ENCODE assay signal across 17 mouse cellular contexts in the genomic region with DNA sequence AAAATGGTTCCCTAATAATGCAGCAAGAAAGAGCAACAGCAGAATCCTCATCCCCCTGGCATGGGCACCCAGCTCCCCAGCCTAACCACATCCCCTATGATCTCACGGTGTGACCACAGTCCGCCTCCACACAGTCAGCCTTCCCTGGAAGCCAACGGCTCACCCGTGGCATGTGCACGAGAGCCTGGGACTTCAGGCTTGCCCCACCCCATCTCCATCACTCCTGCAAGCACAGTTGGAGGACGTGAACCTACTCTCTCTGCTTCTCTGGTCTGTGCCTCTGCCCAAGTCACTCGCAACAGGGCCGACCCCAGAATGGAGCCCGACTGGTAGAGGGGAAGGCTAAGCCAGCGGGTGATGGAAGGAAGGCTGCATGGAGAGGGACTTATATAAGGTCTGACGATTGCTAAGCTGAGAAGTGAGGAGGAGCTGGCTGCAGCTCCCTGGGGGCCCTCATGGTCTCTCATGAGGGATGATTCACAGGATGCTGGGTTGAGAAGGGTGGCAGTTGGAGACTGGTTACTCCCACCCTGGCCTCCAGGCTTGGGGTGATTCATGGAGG. TPM values are rescaled to one million over a fixed set of nuclear protein-coding genes. Genes with fewer than 3 reads are reported as not detected.
DNase-seq lines count a peak whose midpoint lies in the region; ATAC-seq and TF ChIP-seq lines count a peak whose summit lies in the region.
"Had no signal": no experiment of that assay in that cellular context is flagged by ENCODE, and none has a peak within 500 bp of the region (broad histone marks: within the 10 kb centered on the region; RNA-seq: fewer than 3 reads in every experiment).

No protein-coding gene starts in this region.

- H3K36me3 ChIP-seq in forebrain, embryonic 13.5 days (ENCODE audit: poor library complexity, severe bottlenecking) = peaks cover 26% of the 10 kb centered on the region; the same call in 1 of the 2 replicates
- H3K36me3 ChIP-seq: forebrain, embryonic 15.5 days had no signal

- no peak for ATAC-seq in forebrain, embryonic 13.5 days
- ATAC-seq: CD4-positive, CD25-positive, alpha-beta regulatory T cell, adult 4 months; forebrain, embryonic 15.5 days had no signal

- no peaks in the 10 kb centered on the region for H3K9me3 ChIP-seq in forebrain, embryonic 13.5 days (replicated peaks)
- H3K9me3 ChIP-seq: embryonic facial prominence, embryonic 12.5 days; forebrain, embryonic 15.5 days; heart, embryonic 12.5 days; hindbrain, embryonic 12.5 days had no signal

- intact Hi-C loops in gastrocnemius, postnatal 14 days (cut with DNase I; ENCODE audit: low total_unique reads) = no loop called here

- TF ChIP-seq POLR2A in cortical plate, adult 2 months (IDR thresholded peaks at IDR 0.05; ENCODE audit: extremely low read depth, insufficient read depth, low read length) = no peak
- TF ChIP-seq POLR2A in olfactory bulb, adult 2 months (IDR thresholded peaks at IDR 0.05; ENCODE audit: insufficient read depth, low read depth, low read length) = no peak

- 43% methylated on average over 11 of the region's 11 CpGs for WGBS in olfactory bulb, adult 2 months
- 89% methylated on average over 11 of the region's 11 CpGs for WGBS in forebrain, embryonic 13.5 days

- H3K4me2 ChIP-seq in forebrain, embryonic 13.5 days = no peak overlapping the region
- H3K4me2 ChIP-seq: embryonic facial prominence, embryonic 12.5 days; forebrain, embryonic 15.5 days; heart, embryonic 12.5 days; hindbrain, embryonic 12.5 days had no signal

- H3K27ac ChIP-seq in cortical plate, adult 2 months (ENCODE audit: insufficient read depth, low read length) = peak overlapping the region; percentile 44
- H3K27ac ChIP-seq in olfactory bulb, adult 2 months (ENCODE audit: insufficient read depth, low read depth, low read length) = peak overlapping the region; percentile 87
- H3K27ac ChIP-seq in forebrain, embryonic 13.5 days = no peak overlapping the region
- H3K27ac ChIP-seq: forebrain, embryonic 15.5 days; hindbrain, embryonic 12.5 days had no signal

- H3K9ac ChIP-seq in forebrain, embryonic 13.5 days = no peak overlapping the region
- H3K9ac ChIP-seq: embryonic facial prominence, embryonic 12.5 days; forebrain, embryonic 15.5 days; hindbrain, embryonic 12.5 days had no signal

- peak; percentile 32 for DNase-seq in gastrocnemius, postnatal 14 days
- no peak for DNase-seq in gastrocnemius, adult 8-10 months (ENCODE audit: low spot score in 2 of 2)
- DNase-seq in thymus, postnatal 0 days (ENCODE audit: low spot score) = peak; percentile 26
- no peak for DNase-seq in thymus, postnatal 36 days
- no peak for DNase-seq in adrenal gland, postnatal 36 days
- DNase-seq: adrenal gland, postnatal 25 days; cerebellum, adult 2 months; liver; midbrain, embryonic 14.5 days had no signal

- no peak overlapping the region for H3K4me3 ChIP-seq in cortical plate, adult 2 months (ENCODE audit: insufficient read depth, low read length)
- no peak overlapping the region for H3K4me3 ChIP-seq in olfactory bulb, adult 2 months (ENCODE audit: insufficient read depth, low read depth, low read length)
- H3K4me3 ChIP-seq in forebrain, embryonic 13.5 days = no peak overlapping the region
- H3K4me3 ChIP-seq: embryonic facial prominence, embryonic 12.5 days; forebrain, embryonic 15.5 days; heart, embryonic 12.5 days; hindbrain, embryonic 12.5 days had no signal

- H3K27me3 ChIP-seq in forebrain, embryonic 13.5 days = no peaks in the 10 kb centered on the region
- H3K27me3 ChIP-seq: embryonic facial prominence, embryonic 12.5 days; forebrain, embryonic 15.5 days; heart, embryonic 12.5 days; hindbrain, embryonic 12.5 days had no signal

- no peak for TF ChIP-seq CTCF in cortical plate, adult 2 months (IDR thresholded peaks at IDR 0.05; ENCODE audit: extremely low read depth, insufficient read depth, low read length)
- TF ChIP-seq CTCF in olfactory bulb, adult 2 months (IDR thresholded peaks at IDR 0.05; ENCODE audit: insufficient read depth, low read depth, low read length) = no peak

- peaks cover 2% of the 10 kb centered on the region for H3K4me1 ChIP-seq in cortical plate, adult 2 months (ENCODE audit: control insufficient read depth, insufficient read depth, low read length)
- peaks cover 53% of the 10 kb centered on the region for H3K4me1 ChIP-seq in olfactory bulb, adult 2 months (ENCODE audit: control insufficient read depth, insufficient read depth, low read length)
- peaks cover 32% of the 10 kb centered on the region for H3K4me1 ChIP-seq in forebrain, embryonic 13.5 days

RNA-seq across cellular contexts. Expression of gene Angptl2, which starts 5.6 kb away (rescaled TPM):
- 100 to 1,000 TPM; 121 to 163 TPM for total RNA-seq in gastrocnemius, postnatal 14 days (2021)
- total RNA-seq in gastrocnemius, adult 8-10 months (2022) = 10 to 100 TPM; 21.1 to 32.8 (median 26.5) TPM
- polyA plus RNA-seq in thymus, postnatal 0 days (2015; fragmentation: Nextera tagmentation; extraction: Ambion mirVana) = 29.8 and 34.7 TPM in 2 replicates
- polyA plus RNA-seq in cortical plate, adult 2 months (2012; rRNA removed) = 4.9 and 5.5 TPM in 2 replicates
- polyA plus RNA-seq in olfactory bulb, adult 2 months (2012; ENCODE audit: insufficient read depth, insufficient read length, low replicate concordance, missing spikeins) = not detected in 2 replicates
- 11.0 and 13.0 TPM in 2 replicates for polyA plus RNA-seq in forebrain, embryonic 13.5 days (2015; fragmentation: Nextera tagmentation; extraction: Ambion mirVana)
- 10 to 100 TPM; 31.0 to 31.6 TPM for total RNA-seq in adrenal gland, postnatal 36 days (2021)

Comparison
In these comparisons a context has a peak if more than half of its experiments do, and no peak if none do; other contexts are left out.
1. DNase-seq: peak in gastrocnemius, postnatal 14 days (single experiment) and thymus, postnatal 0 days (single experiment); none in gastrocnemius, adult 8-10 months (0 of 2), thymus, postnatal 36 days (0 of 2) and adrenal gland, postnatal 36 days (0 of 2).